Mouse (Mus musculus) megakaryocyte progenitor cell, adult 5-6 weeks (primary cell): ENCODE measurements at regions not wholly inside any gene's neighbourhood (a gene's known extent, or its start where the extent isn't known, plus 50 kb on each side); places are given as distances from the start of the nearest gene placed in this dataset.

Experiments
- ATAC-seq: replicated peaks from 2 replicates; pipeline ENCODE4 v1.8.0; 2016; ENCODE audit warnings: mild to moderate bottlenecking, moderate TSS enrichment, inconsistent platforms; ENCODE audit not compliant: poor library complexity

GRCm38 (mm10) chr13:78580863-78581595 lies 381.5 kb upstream of the Nr2f1 start:
- no peak for ATAC-seq

DNA sequence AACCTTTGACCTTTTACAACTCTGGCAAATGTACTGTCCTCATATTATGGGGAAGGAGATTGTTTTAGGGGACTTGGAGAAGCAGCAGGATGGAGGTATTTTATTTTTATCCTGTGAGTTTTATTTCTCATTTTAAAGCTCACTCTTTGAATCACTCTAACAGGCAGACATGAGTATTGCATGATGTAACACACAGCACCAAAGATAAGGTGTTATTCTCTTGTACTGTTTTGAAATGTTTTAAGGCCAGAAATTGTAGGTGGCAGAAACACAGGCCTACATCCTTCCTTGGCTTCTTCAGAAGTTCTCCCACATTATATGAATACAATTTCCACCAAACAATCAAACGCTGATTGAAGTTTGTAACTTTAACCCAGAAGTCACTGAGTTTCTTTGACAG lies 377.9 kb upstream of the Nr2f1 start:
- no peak for ATAC-seq

DNA sequence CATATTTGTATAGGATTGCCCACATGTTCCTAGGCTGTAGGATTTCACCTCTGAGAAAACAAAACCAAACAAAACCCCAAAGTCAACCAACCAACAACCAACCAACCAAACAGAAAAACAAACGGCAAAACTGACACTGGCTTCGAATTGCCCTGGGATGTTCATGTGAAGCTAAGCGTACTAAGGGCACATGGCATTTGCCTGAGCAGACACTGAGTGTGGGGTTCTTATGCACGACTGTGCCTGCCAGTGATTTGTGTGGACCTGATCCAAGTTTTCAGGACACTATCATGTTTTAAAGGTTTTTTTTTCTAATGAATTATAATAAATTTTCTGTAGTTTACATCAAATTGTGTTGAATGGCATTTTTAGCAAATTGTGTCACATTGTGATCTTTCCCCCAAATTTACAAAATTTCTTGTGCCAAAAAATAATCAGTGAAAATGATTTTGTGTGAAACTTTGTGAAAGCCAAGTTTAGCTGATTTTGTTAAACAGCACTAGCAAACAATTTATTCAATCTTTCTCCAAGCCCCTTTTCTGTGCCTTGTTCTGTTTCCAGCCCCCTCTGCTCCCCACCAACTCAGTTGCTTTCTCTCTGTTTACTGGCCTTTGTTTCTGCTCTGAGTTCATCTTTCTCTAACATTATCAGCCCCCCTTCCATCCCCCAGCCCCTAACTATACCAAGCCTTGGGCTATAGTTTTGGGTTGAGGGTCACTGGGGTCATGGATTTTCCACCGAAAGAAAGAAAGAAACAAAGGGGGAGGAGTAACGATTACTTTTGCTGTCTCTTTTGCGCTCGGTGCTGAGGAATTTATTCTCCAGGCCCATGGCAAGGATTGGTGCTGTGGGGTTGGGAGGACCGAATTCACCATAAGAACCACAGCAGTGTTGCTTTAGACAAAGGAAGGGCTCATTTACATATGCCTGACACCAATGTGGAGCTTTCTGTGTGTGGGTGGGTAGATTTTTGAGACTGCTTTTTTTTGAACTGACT lies 377.0 kb upstream of the Nr2f1 start:
- ATAC-seq: no peak

- no peak for ATAC-seq
These were observed 371.5 kb upstream of the Nr2f1 start for GRCm38 (mm10) chr13:78571093-78571492.

DNA sequence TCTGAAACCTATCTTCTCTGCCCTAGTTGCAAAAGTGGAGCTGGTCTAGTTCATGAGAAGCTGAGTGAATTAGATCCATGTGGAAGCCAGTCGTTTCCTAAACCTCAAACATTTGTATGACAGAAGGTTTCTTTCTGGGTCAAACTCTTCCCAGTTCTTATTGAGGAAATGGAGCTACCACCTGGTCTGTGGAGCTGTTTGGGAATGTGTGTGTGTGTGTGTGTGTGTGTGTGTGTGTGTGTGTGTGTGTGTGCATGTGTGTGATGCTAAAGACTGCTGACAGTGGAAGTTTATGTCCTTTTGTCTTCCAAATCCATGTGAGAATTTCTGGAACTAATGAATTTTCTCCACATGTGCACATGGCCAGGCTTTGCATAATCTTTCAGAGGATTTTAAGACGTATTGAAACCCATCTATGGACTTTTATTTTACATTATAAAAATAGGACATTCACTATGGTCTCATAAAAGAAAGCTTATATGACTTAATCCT lies 324.9 kb upstream of the Nr2f1 start:
- no peak for ATAC-seq

GRCm38 (mm10) chr13:78520771-78521170 lies 321.2 kb upstream of the Nr2f1 start:
- no peak for ATAC-seq

DNA sequence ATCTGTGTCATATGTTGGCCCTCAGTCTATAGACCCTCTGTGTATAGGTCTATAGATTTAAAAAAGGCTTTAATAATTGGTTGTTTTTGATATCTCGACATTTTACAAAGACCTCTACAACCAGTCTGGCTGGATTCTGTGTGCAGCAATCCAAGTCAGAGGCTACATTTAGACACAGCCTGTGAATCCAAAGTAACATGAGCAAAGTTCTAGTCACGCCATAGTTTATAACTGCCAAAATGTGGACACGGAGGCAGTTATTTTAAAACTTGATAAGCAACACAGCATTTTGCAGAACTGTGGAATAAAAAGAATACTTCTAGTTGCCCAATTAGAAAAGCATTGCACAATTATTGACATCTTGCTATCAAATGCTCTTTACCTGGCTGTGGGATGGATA lies 320.6 kb upstream of the Nr2f1 start:
- ATAC-seq: no peak

DNA sequence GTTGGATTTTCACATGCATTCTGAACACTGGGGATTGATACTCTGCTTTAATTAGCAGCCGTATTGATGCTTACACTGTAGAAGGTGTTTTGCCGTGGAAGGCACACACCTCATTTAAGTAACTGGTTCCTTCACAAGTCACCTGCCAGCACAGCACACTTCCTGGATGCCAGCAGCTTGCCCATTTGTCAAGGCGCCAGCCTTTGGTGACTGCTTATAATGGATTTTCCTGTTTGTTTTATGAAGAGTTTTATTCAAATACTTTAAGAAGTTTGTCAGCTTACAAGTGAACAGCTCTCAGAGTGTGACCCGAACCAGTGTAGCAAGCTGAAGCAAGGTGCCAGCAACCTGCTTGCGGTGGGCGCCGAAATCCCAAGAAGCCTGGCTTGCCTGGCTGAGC lies 301.0 kb upstream of the Nr2f1 start:
- no peak for ATAC-seq

DNA sequence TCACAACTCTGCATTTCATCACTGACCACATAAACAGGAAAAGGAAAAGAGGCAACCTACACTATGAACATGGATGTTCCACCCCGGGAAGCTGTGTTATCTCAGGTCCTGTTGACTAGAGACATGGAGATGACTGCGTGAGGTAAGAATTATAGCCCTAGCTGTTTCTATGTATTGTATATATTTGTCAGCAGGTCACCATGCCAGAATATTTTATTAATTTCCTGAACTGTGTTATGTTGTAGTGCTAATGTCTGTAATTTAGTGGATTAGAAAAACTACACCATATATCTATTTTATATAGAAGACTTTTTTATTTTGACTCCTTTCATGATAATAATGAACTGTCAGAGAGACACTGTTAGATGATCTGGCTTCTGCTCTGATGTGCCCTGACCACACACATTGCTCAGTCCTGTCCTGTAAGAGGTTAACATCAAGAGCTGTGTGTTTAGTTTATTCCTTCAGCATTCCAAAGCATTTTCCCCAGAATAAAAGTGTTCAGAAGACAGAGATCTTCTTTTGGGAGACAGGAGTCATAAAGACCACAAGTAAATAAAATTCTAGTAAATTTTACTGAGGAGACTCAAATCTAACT lies 284.3 kb upstream of the Nr2f1 start:
- ATAC-seq: no peak

- peak; percentile 73 for ATAC-seq
These were observed 283.6 kb upstream of the Nr2f1 start for GRCm38 (mm10) chr13:78482929-78483759.

DNA sequence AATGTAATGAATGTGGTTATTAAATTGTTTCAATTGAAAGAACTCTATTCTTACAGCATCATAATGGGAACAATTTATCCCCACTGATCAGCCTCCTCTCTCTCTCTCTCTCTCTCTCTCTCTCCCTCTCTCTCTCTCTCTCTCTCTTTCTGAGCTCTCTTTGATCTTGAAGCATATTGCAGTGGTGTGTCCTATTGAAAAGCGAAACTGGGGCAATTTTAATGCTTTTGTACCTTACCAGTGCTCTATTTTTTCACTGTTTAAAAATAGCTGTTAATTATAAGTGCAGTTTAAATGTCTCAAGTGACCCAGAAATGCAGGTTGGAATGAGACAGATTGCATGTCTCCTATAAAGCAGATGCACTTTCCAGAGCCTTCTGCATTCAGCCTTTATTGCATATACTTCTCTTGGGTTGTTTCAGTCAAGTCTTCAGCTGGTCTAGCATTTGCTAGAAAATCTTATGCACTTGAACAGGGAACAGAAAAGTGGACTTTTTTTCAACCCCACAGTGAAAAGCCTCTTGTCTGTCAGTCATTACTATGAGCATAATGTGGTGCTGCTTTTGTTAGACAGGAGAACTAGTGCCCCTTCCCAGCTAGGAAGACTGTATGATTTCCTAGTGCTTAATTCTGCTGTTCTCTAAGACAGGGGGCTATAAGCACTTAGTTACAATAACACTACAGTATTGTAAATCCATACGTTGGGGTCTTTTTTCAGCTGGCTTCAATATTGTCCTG lies 251.9 kb upstream of the Nr2f1 start:
- ATAC-seq: no peak

- ATAC-seq: no peak
These were observed 247.1 kb upstream of the Nr2f1 start for GRCm38 (mm10) chr13:78446726-78447031.

DNA sequence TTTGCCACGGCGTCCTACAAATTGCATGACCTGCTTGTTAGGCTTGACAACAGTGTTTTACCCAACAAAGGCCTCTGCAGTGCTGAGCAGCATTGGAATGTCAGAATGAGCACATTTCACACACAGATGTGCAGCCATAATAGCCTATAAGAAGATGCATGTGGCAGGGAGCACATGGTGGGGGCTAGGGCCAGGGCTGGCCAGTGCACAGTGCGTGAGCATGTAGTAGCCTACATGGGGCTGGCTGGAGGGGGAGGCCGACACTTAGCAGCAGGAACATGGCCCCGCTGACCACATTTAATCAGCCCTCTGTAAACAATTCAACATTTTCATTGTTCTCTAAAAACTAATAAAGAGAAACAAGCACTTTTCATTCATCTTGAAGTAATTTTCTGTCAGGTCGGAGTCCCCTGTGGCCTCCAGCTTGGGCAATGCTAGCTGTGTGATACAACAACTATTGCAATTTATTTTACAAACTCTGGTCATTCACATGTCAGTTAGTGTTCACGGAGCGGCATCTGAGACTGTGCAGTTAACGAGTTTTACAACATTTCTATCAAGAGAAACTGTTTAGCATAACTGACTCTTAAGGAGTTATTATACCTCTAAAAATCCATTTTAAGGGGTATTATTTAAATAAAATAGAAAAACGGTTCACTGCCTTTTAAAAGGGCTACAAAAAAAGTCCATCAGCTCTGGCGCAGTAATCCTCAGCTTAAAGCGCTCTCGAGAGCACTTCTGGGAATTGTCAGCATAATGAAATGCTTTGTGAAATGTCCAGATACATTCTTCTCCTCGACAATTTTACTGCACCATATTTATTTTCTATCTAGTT lies 246.6 kb upstream of the Nr2f1 start:
- no peak for ATAC-seq

- no peak for ATAC-seq
These were observed 245.3 kb upstream of the Nr2f1 start for GRCm38 (mm10) chr13:78444691-78445349.

GRCm38 (mm10) chr13:78428469-78428868 lies 228.9 kb upstream of the Nr2f1 start:
- no peak for ATAC-seq

DNA sequence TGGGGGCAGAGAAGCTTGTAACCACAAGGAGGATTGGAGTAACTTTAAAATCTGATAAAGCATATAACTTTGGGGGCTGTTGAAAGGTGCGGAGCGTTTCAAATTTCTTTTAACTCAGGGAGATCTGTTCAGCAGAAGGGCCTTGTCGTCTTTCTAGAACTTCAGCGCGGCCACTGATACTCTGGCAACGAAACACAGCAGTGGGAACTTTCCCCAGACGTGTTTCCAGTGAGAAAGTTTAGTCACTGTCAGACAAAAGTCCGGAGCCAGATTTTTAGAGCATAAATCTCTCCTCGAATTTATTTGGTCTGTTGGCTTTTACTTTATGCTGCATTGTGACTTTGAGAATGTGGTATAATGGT lies 228.5 kb upstream of the Nr2f1 start:
- no peak for ATAC-seq

DNA sequence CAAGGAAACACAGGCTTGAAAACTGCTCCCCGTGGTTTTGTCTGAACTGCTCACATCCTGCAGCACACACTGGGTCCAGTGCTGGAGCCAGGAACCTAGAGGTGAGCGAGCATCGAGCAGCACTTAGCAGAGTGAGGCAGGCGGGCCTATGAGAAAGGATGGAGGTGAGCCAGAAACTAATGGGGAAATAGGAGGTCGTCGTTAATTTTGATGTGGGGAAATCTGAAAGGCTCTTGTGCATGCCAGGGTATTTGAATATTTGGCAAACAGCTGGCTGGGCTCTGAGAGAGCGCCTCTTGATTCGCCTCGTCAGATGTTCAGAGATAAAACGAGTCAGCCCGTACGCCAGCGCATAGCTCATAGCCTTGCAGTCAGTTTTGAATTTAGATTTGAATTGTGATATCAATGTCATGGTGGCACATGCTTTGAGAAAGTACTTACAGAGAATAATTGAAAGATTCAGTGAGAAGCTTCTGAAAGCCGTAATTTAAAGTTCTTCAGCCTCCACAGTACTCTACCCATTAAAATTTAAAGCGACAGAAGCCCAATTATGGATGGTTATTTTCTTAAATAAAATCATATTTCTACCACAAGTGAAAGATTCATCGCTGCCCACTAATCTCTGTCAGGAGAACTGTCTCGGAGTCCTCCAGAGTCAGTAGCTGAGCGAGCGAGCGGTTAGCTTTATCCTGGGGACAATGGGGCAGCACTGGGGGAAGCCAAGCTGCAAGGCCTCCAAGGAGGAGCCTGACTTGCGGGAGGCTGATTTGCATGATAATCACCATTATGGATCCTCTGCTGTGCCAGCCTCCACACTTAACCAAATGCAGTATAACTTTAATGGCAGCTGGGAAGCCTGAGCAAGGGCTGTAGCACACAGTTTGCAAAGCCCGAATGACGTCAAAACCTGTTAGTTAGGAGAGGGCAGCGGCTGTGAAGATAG lies 227.9 kb upstream of the Nr2f1 start:
- ATAC-seq: 0 out of 2 replicates have a peak, but pooled peaks have one; percentile 6
